Mouse (Mus musculus): ENCODE results near the gene Boll.

- TF ChIP-seq E2F4 (IDR thresholded peaks at IDR 0.05; ENCODE audit: insufficient replicate concordance, low read depth, low read length) (no peak), EP300 (IDR thresholded peaks at IDR 0.05; ENCODE audit: low read length) (no peak), ZKSCAN1 (IDR thresholded peaks at IDR 0.05; ENCODE audit: borderline replicate concordance, low read depth, low read length) (no peak), TCF12 (IDR thresholded peaks at IDR 0.05; ENCODE audit: low read depth, low read length) (no peak), POLR2A (IDR thresholded peaks at IDR 0.05; ENCODE audit: low read depth, low read length) (no peak), JUN (IDR thresholded peaks at IDR 0.05; ENCODE audit: insufficient read depth, low read depth, low read length) (no peak), PAX5 (IDR thresholded peaks at IDR 0.05; ENCODE audit: low read length) (no peak), UBTF (IDR thresholded peaks at IDR 0.05; ENCODE audit: low read depth, low read length) (no peak)
These were observed 47.8 kb upstream of the Boll start for GRCm38 (mm10) chr1:55411079-55411478.

All from CH12.LX (cell line).